Mouse (Mus musculus): ENCODE results near the gene Fut4.
"Not testable (repeated sequence)": the region's sequence is repeated elsewhere in the genome, so short reads cannot be mapped to it uniquely, and the experiment has no call there.

Gene Fut4

GRCm38 (mm10) chr9:14726005-14726404 is 26.2 kb downstream of the Fut4 start:
- no peak for DNase-seq (ENCODE audit: low read depth, low spot score)

- DNase-seq (ENCODE audit: low read depth, low spot score): no peak
Measured at GRCm38 (mm10) chr9:14724755-14725420, 27.3 kb downstream of the Fut4 start.

- DNase-seq (ENCODE audit: low read depth, low spot score): no peak
Measured at GRCm38 (mm10) chr9:14721610-14722009, 30.6 kb downstream of the Fut4 start.

GRCm38 (mm10) chr9:14720384-14720783 is 31.8 kb downstream of the Fut4 start:
- no peak for DNase-seq (ENCODE audit: low read depth, low spot score)

- no peak for DNase-seq (ENCODE audit: low read depth, low spot score)
Measured at GRCm38 (mm10) chr9:14718332-14718691, 33.9 kb downstream of the Fut4 start.

GRCm38 (mm10) chr9:14717689-14718331 is 34.4 kb downstream of the Fut4 start:
- DNase-seq (ENCODE audit: low read depth, low spot score): no peak

GRCm38 (mm10) chr9:14715258-14715657 is 36.9 kb downstream of the Fut4 start:
- DNase-seq (ENCODE audit: low read depth, low spot score): no peak

- DNase-seq (ENCODE audit: low read depth, low spot score): no peak
Measured at GRCm38 (mm10) chr9:14710910-14711309, 41.3 kb downstream of the Fut4 start.

GRCm38 (mm10) chr9:14705321-14706162 is 46.7 kb downstream of the Fut4 start:
- DNase-seq (ENCODE audit: low read depth, low spot score): no peak

GRCm38 (mm10) chr9:14700795-14701194 is 51.4 kb downstream of the Fut4 start:
- DNase-seq (ENCODE audit: low read depth, low spot score): not testable (repeated sequence)

- no peak for DNase-seq (ENCODE audit: low read depth, low spot score)
Measured at GRCm38 (mm10) chr9:14699288-14699640, 52.9 kb downstream of the Fut4 start.

GRCm38 (mm10) chr9:14698582-14699287 is 53.5 kb downstream of the Fut4 start:
- DNase-seq (ENCODE audit: low read depth, low spot score): peak; percentile 92
